Mouse (Mus musculus) frontal cortex, postnatal 10 days (tissue): ENCODE data around the gene Faap100.
"Not testable (repeated sequence)": the region's sequence is repeated elsewhere in the genome, so short reads cannot be mapped to it uniquely, and the experiment has no call there.

ENCODE experiments used
- DNase-seq, 2 experiments: peaks; one replicate each; pipeline ENCODE4 v3.0.0; 2022; ENCODE audit warnings: low spot score in 2 of 2, mixed read lengths in 1 of 2

Gene Faap100

GRCm38 (mm10) chr11:120378611-120379540 is at the start of gene Faap100:
Faap100 (minus strand) TSS chr11:120378764.
- peak; percentile 80 to 86 for DNase-seq

GRCm38 (mm10) chr11:120426727-120427126 is 48.2 kb upstream of the Faap100 start:
- DNase-seq: no peak

- peak in 1 of 2 experiments; percentile 39 for DNase-seq
Observed at GRCm38 (mm10) chr11:120423569-120424295, 45.2 kb upstream of the Faap100 start.

GRCm38 (mm10) chr11:120422651-120423568 is 44.3 kb upstream of the Faap100 start:
- DNase-seq: no peak

- no peak for DNase-seq
Observed at GRCm38 (mm10) chr11:120418592-120418991, 40.0 kb upstream of the Faap100 start.

- no peak for DNase-seq
Observed at GRCm38 (mm10) chr11:120417852-120418251, 39.3 kb upstream of the Faap100 start.

GRCm38 (mm10) chr11:120413621-120414020 is 35.1 kb upstream of the Faap100 start:
- not testable (repeated sequence) for DNase-seq

- no peak for DNase-seq
Observed at GRCm38 (mm10) chr11:120406445-120406844, 27.9 kb upstream of the Faap100 start.

- DNase-seq: no peak
Observed at GRCm38 (mm10) chr11:120405867-120406266, 27.3 kb upstream of the Faap100 start.

- DNase-seq: no peak
Observed at GRCm38 (mm10) chr11:120404814-120405213, 26.2 kb upstream of the Faap100 start.

- DNase-seq: no peak
Observed at GRCm38 (mm10) chr11:120399319-120399718, 20.8 kb upstream of the Faap100 start.

- no peak for DNase-seq
Observed at GRCm38 (mm10) chr11:120397602-120398001, 19.0 kb upstream of the Faap100 start.

- no peak for DNase-seq
Observed at GRCm38 (mm10) chr11:120395661-120396060, 17.1 kb upstream of the Faap100 start.

- no peak for DNase-seq
Observed at GRCm38 (mm10) chr11:120388580-120388979, 10.0 kb upstream of the Faap100 start.

GRCm38 (mm10) chr11:120387157-120387556 is 8.6 kb upstream of the Faap100 start:
- DNase-seq: no peak

GRCm38 (mm10) chr11:120386632-120387031 is 8.1 kb upstream of the Faap100 start:
- no peak for DNase-seq

- DNase-seq: no peak
Observed at GRCm38 (mm10) chr11:120382509-120382908, 3.9 kb upstream of the Faap100 start.

GRCm38 (mm10) chr11:120381157-120381556 is 2.6 kb upstream of the Faap100 start:
- no peak for DNase-seq

- no peak for DNase-seq
Observed at GRCm38 (mm10) chr11:120380271-120380670, 1.7 kb upstream of the Faap100 start.

GRCm38 (mm10) chr11:120378031-120378610 is 443 bp downstream of the Faap100 start:
- DNase-seq: peak in 1 of 2 experiments; percentile 64

- DNase-seq: no peak
Observed at GRCm38 (mm10) chr11:120377337-120377736, 1.2 kb downstream of the Faap100 start.
